ENCODE assay signal across 10 mouse cellular contexts in the genomic region with DNA sequence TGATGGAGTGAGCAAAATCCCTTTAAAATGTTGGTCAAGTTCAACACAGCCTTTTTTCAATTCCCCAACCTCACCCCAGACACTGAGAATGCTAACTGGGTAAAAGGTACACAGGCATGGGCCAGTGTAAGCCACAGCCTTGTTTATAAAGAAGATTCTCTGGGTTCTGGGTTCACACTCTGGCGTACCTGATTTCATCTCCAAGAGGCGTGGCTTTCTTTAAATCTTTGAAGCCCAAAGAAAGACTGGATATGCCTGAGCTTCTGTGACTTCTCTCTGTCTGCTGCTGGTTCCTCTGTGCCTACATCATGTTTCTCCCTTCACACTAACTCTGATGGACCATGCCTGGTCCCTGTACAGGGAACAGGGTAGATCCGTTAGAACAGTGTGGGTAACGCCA.
DNase-seq lines count a peak whose midpoint lies in the region; ATAC-seq lines count a peak whose summit lies in the region.
"Had no signal": no experiment of that assay in that cellular context is flagged by ENCODE, and none has a peak within 500 bp of the region (broad histone marks: within the 10 kb centered on the region; RNA-seq: fewer than 3 reads in every experiment).

No protein-coding gene starts in this region.

- 78% methylated on average over 4 of the region's 4 CpGs for WGBS in kidney, embryonic 16.5 days
- 82% methylated on average over 4 of the region's 4 CpGs for WGBS in hindbrain, embryonic 13.5 days
- 78% methylated on average over 4 of the region's 4 CpGs for WGBS in neural tube, embryonic 13.5 days

- H3K4me2 ChIP-seq in kidney, embryonic 16.5 days (replicated peaks; ENCODE audit: low read depth, low read length), result peak overlapping the region; percentile 98
- H3K4me2 ChIP-seq in hindbrain, embryonic 13.5 days, result peak overlapping the region; percentile 88
- H3K4me2 ChIP-seq in neural tube, embryonic 13.5 days, result peak overlapping the region; percentile 90

- peaks cover 15% of the 10 kb centered on the region for H3K27me3 ChIP-seq in kidney, embryonic 16.5 days (ENCODE audit: insufficient read depth, low read length)
- peaks cover 29% of the 10 kb centered on the region for H3K27me3 ChIP-seq in hindbrain, embryonic 13.5 days
- peaks cover 18% of the 10 kb centered on the region for H3K27me3 ChIP-seq in neural tube, embryonic 13.5 days

- H3K36me3 ChIP-seq in kidney, embryonic 16.5 days (ENCODE audit: insufficient read depth, low read length), result no peaks in the 10 kb centered on the region
- no peaks in the 10 kb centered on the region for H3K36me3 ChIP-seq in hindbrain, embryonic 13.5 days
- no peaks in the 10 kb centered on the region for H3K36me3 ChIP-seq in neural tube, embryonic 13.5 days
- H3K36me3 ChIP-seq: liver, embryonic 13.5 days had no signal

- no peak overlapping the region for H3K9ac ChIP-seq in kidney, embryonic 16.5 days (replicated peaks; ENCODE audit: low read length)
- no peak overlapping the region for H3K9ac ChIP-seq in hindbrain, embryonic 13.5 days
- H3K9ac ChIP-seq in neural tube, embryonic 13.5 days, result peak overlapping the region; percentile 80; the same call in 1 of the 2 replicates
- H3K9ac ChIP-seq: liver, embryonic 13.5 days had no signal

- no peaks in the 10 kb centered on the region for H3K9me3 ChIP-seq in kidney, embryonic 16.5 days (ENCODE audit: low read length)
- H3K9me3 ChIP-seq in hindbrain, embryonic 13.5 days, result no peaks in the 10 kb centered on the region
- no peaks in the 10 kb centered on the region for H3K9me3 ChIP-seq in neural tube, embryonic 13.5 days
- H3K9me3 ChIP-seq: liver, embryonic 13.5 days had no signal

- H3K4me3 ChIP-seq in kidney, embryonic 16.5 days (ENCODE audit: low read length), result no peak overlapping the region; the same call in 1 of the 2 replicates
- peak overlapping the region; percentile 62; the same call in 1 of the 2 replicates for H3K4me3 ChIP-seq in hindbrain, embryonic 13.5 days
- peak overlapping the region; percentile 64 for H3K4me3 ChIP-seq in neural tube, embryonic 13.5 days

- no peak for ATAC-seq in cerebellum, adult (ENCODE audit: insufficient number of reproducible peaks, low FRiP score, low TSS enrichment)
- no peak for ATAC-seq in kidney, embryonic 16.5 days (ENCODE audit: low FRiP score, low TSS enrichment)
- ATAC-seq in hindbrain, embryonic 13.5 days (ENCODE audit: low FRiP score), result no peak
- ATAC-seq in neural tube, embryonic 13.5 days (ENCODE audit: low read depth), result no peak

- DNase-seq in cerebellum, adult 18-20 months, result peak; percentile 47 to 56
- DNase-seq in kidney, postnatal 25 days, result no peak
- DNase-seq in retina, postnatal 1 day, result no peak
- no peak for DNase-seq in urinary bladder, postnatal 14 days (ENCODE audit: low spot score)
- DNase-seq: kidney, adult 18-20 months; liver, embryonic 13.5 days had no signal

- H3K27ac ChIP-seq in kidney, embryonic 16.5 days (ENCODE audit: low read length), result no peak overlapping the region
- H3K27ac ChIP-seq in hindbrain, embryonic 13.5 days, result no peak overlapping the region
- H3K27ac ChIP-seq in neural tube, embryonic 13.5 days (replicated peaks), result no peak overlapping the region
- H3K27ac ChIP-seq: liver, embryonic 13.5 days had no signal

- H3K4me1 ChIP-seq in kidney, embryonic 16.5 days (ENCODE audit: insufficient read depth, low read length), result peaks cover 14% of the 10 kb centered on the region
- H3K4me1 ChIP-seq in hindbrain, embryonic 13.5 days (replicated peaks), result peaks cover 43% of the 10 kb centered on the region
- peaks cover 53% of the 10 kb centered on the region for H3K4me1 ChIP-seq in neural tube, embryonic 13.5 days (replicated peaks)
- H3K4me1 ChIP-seq: liver, embryonic 13.5 days had no signal

Comparison
In these comparisons a context has a peak if more than half of its experiments do, and no peak if none do; other contexts are left out.
1. DNase-seq: peak in cerebellum, adult 18-20 months (2 of 2); none in kidney, postnatal 25 days (0 of 2), retina, postnatal 1 day (single experiment) and urinary bladder, postnatal 14 days (single experiment).
2. Peak in every context shown above with its lines, with median percentiles within 50 percentile points of each other: H3K4me2 ChIP-seq.